Mouse (Mus musculus) small intestine, adult 2 months (tissue): ENCODE measurements at regions not wholly inside any gene's neighbourhood (a gene's known extent, or its start where the extent isn't known, plus 50 kb on each side); places are given as distances from the start of the nearest gene placed in this dataset.

ENCODE experiments used
- CTCF ChIP-seq: fragments of 200-500 bp; IDR thresholded peaks from 2 replicates; pipeline ENCODE4 v1.5.1; 2012; ENCODE audit warnings: low read depth, mild to moderate bottlenecking, control low read depth, inconsistent platforms, low read length, moderate library complexity, mixed read lengths; ENCODE audit not compliant: insufficient replicate concordance, insufficient read length; ENCODE audit errors: extremely low read depth
- POLR2A ChIP-seq: fragments of 200-500 bp; IDR thresholded peaks from 2 replicates; pipeline ENCODE4 v1.6.1; 2012; ENCODE audit warnings: low read depth, mild to moderate bottlenecking, control low read depth, inconsistent platforms, low read length, moderate library complexity

DNA sequence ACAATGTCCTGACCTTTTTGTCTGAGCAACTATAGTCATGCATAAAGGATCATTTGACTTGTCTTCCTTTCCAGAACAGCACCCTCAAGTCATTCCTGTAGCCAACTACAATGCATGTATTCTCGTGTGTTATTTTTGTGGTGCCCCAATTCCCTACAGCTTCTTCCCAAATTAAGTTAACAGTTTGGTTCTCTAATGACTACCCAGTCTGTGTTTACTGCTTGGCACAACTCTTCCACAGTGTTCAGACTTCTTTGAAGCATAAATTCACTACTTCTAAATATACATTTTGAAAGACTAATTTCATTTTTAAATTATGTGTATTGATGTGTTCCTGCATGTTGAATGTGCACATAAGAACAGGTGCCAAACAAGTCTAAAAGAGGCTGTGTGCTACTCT is 2667.1 kb downstream of the 9330182O14Rik start:
- no peak for TF ChIP-seq CTCF
- no peak for TF ChIP-seq POLR2A
